Mouse (Mus musculus) kidney, postnatal 10 days (tissue): ENCODE measurements around the gene Tmbim1.

Experiments
- DNase-seq: peaks from one replicate; pipeline ENCODE4 v3.0.0; 2021; ENCODE audit warnings: mixed read lengths

Tmbim1 gene

DNA sequence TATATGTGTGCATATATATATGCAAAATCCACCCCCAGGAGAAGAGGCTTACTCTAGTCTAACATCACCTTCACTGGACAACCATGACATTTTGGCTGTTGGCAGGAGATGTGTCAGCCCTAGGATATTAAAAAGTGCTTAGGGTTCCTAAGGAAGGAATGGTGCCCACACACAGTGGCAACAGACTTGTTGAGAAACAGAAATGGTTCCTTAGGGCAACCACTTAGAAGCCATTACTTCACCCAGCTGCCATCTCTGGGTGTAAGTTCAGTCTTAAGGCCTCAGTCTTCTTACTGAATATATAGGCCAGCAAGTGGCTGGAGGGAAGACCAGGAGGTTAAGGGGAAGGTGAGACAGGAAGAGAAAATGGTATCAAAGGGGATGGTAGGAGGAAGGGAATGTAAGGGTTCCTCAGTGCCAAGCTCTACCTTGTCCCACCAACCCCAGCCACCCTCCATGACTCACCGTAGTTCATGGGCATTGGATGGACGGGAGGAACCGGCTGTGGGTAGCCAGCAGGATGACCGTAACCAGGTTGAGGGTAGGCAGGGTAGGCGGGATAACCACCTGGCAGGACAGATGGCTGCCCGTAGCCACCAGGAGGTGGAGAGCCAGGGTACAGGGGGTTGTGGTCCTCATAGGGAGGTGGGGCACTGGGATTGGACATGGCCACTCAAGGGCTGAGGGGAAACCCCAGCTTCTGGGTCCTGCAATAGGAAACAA, 10.5 kb downstream of the Tmbim1 start:
- no peak for DNase-seq

DNA sequence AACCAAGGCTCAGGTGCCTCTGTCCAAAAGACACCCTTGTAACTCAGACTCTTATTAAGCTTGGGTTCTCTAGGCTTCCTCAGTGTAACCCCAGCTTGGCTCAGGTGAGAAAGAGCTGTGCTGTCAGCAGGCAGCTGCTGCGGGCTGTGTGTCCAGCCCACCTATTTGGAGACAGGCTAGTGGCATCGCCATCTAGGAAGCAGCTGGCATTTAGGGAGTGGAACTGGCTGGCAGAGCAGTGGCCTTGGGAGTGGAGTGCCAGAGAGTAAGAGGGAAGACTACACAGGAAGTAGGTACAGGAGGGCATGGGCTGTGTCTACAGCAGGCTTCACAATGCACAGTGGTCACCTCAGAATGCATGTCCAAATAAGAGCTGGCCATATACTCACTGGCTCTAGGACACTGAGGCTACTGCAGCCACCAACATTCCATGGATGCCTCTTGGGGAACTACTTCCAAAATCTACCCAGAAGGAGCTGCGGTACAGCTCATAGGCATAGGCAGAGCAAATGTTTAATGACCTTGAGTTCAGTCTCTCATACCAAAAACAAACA, 11.3 kb downstream of the Tmbim1 start:
- DNase-seq = peak; percentile 14

DNA sequence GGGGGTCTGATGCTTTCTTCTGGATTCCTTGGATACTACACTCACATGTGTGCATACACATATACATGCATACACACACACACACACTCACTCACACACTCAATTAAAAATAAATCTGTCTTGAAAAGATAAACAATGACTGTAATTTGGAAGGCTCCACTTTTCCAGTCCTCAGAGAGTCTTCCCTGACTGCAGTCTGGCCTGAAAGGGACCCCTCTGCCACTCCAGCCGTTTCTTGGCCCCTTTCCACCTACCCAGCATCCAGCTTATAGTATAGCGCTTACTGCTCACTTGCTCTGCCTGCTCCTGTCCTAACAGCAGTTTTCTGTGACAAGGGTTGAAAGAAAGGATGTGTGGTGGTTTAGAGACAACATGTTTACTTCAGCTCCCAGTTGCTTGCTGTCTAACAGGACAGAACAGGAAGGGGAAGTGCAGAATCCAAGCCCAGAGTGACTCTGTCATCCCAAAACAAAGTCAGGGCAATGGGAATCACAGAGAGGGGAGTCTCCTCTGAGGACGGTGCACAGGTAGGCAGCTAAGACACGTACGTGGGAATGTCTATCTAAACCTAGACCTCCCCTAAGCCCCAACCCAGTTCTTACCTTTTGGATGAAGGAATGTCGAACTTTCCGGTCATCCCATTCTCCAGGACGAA, 12.0 kb downstream of the Tmbim1 start:
- peak; percentile 22 for DNase-seq

DNA sequence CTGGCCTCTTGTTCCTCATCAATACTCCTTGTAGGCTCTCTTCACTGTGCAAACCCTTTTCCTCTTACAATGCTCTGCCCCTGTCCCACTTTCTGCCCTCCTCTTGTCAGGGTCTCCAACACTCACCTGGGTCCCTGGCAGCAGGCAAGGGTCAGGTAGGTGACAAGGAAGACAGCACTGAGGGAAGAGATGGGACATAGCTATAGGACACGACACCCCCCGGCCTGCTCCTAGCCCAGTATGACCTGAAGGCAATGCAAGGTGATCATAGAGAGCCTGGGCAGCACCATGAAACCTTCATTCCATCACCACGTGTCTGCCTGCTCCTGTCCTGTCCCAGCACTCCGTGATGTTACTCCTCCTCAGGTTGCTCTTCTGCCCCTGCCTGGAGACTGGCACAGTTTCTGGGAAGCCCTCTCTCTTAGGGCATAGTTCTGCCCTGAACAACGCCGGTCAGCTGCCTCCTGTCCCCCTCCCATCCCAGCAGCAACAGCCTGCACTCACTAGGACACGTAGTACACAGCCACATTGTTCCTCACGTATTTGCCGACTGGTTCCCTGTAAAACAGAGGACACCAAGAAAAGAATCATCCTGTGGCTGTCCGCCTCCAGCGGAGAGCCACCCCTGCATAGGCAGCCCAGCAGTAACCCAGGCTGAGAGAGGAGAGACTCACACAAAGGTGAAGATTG, 12.9 kb downstream of the Tmbim1 start:
- DNase-seq = no peak

DNA sequence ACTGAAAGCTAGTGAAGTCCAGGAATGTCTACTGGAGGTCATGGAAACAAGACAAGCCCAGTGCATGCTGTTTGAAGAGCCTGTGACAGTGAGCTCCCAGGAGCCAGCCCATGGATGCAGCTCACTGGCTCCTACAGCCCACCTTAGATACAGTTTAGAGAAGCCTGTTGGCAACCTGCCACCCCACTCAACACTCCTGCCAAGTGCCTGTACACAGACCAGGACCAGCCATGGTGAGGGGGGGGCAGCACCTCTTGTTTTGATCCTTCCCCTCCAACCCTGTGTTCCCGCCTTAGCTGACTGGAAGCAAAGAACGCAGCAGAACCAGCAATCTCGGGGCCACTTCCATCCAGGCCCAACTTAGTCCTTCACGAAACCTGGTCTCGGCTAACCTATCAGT, 15.3 kb downstream of the Tmbim1 start:
- peak; percentile 54 for DNase-seq

DNA sequence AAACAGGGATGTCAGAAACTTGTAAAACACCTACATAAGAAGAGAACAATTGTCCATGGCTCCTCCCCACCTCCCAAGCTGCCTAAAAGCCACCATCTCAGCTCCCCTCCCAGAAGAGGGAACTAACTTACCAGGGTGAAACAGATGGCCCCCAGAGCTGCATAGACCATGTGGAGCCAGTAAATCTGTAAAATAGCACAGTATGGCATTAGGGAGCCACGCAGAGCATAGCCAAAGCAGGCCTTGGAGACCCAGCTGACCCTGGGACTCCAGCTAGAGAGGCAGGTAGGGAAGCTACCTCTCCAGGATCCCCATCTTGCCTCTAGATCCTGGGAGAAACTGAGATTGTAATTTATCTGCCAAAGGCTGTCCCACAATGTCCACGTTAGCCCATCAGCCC, 15.7 kb downstream of the Tmbim1 start:
- no peak for DNase-seq

DNA sequence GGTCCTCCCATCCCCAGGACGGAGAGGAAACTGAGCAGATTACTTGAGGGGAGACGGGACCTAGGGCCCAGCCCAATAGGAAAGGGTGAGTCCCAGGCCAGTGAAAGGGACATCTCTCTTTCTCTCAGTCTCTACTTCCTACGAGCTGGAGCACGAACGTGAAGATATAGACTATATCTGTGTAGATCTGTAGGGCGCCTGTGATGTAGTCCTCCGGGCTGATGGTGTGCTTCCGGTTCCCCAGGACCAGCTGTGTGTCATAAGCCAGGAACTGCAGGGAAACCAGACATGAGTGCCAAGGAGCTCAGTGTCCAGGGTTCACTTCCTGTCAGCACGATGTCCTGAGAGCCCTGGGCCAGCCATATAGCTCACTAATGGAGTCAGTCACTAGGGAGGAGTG, 16.2 kb downstream of the Tmbim1 start:
- DNase-seq = no peak

DNA sequence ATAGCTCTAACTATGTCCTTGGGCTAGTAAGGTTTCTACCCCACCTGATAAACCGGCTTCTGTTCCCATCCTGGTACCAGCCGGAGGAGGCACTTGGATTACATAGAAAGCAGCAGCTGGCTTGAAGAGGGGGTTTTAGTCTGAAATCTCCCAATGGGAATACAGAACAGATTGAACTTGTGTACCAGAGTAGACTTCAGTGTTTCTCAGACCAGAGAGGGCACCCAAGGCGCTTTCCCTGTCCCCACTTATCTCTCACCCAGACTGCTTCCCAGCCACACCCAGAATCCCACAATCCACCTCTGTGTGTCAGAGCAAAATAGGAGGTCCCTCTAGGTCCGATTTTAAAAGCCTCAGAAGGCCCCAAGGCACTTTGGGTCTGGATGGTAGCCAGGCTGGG, 17.1 kb downstream of the Tmbim1 start:
- no peak for DNase-seq

DNA sequence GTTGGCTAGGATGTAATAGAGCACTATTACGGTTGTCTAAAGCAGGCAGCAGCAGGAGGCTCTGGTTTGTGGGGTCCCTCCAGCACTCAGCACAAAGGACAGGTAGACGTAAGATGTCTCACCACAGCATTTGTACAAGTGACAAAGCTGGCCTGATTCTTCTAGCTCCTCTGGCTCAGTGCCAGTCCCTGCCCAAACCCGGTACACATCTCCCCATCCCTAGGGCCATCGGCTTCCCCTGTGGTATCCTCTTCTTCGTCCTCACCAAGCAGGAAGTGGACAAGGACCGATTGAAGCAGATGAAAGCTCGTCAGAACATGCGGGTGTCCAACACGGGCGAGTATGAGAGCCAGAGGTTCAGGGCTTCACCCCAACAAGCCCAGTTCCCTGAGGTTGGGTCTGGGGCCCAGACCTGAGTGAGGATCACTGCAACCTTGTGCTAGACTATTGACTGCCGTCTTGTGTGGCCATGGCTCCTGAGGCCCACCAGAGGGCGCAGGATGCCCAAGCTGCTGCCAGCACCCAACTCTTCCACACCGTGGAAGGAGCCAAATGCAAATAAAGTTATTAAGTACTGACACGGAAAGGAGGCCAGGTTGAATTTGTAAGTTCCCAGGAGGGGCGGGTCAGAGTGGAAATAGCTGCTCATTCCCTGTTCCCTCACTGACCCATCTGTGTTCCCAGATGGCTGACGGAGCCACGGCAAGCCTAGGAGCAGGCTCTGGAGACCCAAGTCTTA, 18.4 kb downstream of the Tmbim1 start:
- peak; percentile 52 for DNase-seq

DNA sequence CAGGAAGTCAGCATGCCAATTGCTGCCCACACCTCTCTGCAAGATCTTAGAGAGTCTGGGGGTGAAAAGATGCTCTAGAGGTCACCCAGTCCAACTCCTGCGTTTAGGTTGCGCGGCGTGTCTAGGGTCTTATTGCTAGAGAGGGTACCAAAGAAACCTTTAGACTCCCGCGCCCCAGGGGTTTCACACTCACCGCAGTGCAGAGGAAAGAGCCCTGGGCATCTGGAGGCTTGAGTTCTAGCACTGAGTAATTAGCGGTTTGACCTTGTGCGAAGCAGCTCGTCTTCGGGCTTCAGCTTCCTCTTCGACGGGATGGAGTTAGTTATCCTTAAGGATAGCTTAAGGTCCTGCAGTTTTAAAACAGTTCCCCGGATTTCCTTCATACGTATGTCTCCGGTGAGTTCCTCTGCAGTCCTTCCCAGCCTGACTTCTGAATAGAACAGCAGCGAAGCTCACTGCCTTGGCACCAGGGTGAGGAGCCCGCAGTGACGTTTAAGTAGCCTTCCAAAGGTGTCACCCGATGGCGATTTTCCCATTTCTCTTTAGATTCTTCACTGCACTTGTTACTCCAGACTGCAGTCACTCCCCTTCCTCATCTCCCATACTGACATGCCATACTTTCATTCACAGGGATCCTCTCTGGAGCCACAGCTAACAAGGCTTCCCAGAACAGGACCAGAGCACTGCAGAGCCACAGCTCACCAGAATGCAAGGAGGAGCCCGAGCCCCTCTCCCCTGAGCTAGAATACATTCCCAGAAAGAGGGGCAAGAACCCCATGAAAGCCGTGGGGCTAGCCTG, 20.0 kb downstream of the Tmbim1 start:
- DNase-seq = no peak

DNA sequence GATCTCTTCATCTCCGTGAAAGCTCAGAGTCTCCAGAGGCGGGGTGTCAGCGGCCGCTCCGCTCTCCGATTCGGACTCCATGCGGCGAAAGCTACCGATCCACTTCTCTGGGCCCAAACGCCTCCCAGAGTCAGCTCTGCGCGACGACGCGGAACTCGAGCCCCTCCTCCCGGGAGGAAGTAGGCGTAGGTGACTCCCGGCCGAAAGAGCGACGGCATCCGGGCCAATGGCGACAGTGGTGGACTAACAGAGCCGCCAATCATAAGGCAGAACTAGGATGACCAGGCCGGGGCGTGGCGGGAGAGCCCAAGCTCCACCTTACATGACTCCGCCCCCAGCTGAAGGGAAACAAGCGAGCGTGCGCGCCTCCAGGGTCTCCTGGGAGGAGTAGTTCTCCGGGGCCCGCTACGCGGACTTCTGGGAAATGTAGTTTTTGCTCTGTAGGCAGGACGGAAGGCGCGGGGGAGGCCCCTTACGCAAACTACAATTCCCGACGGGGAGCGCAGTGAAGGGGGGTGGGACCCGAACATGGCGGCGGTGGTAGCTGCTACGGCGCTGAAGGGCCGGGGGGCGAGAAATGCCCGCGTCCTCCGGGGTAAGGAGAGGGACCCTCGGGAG, 20.8 kb downstream of the Tmbim1 start, which contains the start of the genes Aamp and Pnkd:
TSS of gene Aamp (minus strand) at position 196 of the 618 bp plus-strand sequence.
TSS of gene Pnkd (plus strand) at position 388 of the 618 bp plus-strand sequence.
- peak; percentile 100 for DNase-seq

DNA sequence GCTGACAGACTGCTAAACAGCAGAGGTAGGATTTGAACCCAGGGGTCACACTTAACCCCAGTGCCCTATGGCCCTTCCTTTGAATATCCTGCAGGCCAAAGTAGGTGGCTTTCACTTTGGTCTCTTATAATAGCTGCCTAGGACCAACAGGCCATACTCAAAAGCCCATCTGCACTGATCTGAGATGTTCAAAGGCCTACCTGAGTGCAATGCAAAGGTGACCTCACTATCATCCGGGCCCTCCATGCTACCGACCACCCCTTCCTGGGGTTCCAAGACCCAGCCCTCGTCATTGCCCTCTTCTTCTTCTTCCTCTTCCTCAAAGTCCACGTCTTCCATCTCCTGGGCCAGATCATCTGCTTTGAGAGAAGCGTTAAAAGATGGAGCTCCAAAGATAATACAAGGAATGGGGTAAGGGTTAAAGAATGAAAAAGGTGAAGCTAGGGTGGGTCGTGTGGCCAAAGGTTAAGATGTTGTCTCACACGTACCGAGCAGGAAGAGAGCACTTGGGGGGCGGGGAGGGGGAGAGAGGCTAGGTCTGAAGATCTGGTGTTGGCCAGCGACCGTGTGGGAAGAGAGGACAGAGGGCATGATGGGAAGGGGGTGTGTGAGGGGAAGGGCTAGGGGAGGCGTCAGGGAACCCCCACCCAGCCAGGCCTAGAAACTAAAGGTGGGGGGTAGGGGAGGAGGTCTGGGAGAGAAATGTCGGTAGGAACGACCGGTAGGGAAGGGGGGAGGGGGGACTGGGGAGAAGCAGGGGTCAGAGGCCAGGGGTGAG, 21.5 kb downstream of the Tmbim1 start:
- DNase-seq = peak; percentile 84

DNA sequence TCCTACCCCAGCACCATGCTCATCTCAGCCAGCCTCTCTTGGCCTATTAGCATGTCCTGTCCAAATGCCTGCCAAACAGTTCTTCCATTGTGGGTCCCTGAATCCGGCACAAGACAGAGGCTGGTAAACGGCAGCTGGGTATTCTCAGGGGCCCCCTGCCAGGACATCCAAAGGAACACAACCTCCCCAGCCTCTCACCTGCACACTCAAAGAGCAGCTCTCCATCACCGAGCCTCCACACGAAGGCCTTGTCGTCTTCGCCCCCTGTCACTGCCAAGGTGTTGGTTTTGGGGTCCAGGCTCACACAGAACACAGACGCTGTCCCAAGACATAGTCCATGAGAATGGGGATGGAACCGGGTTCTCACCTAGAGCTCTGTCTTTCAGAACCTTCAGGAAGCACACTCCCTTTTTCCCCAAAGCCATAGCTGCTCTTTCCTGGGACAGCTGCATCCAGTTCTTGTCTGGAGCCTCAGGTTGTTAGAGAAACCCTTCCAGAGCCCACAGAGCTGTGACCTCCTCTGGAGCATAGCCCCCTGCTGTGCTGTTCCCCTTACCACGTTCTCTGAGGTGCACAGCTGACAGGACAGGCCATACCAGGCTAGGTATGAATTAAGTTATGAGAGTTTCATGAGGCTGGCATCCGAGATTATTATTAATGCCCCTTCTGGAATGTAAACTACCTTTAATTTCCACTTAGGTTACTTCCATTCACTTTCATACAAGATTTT, 22.4 kb downstream of the Tmbim1 start:
- no peak for DNase-seq

DNA sequence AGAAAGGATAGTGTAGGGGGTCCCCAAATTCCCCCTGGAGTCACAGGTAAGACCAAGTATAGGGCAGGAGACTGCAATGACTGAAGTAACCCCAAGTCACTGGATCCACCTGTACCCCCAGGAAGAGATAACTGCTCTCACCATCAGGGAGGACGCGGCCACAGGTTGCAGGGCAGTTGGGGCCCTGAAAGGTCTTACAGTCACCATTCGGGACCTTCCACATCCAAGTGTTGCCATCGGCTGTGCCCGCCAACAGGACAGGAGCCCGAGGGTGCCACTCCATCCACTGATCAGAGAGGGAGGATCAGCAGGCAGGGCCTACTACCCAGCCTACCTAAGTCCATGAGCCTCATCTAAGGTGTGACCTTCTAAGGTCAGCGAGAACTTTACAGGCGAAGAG, 23.5 kb downstream of the Tmbim1 start:
- DNase-seq = no peak

DNA sequence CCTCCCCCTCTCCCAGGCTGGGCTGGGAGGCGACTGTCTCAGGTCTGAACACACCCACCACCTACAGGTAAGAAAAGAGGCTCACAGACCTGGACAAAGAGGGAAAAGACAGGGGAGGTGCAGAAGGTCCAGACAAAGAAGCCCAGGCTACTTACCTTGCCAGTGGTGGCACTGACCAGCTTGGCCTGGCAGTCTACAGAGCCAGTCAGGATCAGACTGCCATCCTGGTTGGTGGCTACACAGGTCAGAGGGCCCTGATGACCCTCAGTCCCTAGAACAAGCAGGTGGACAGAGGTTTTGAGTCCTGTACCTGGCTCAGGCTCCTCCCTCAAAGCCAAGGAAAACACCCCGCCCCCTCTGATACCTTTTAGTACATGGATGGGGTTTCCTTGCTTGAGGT, 24.1 kb downstream of the Tmbim1 start:
- DNase-seq = no peak

DNA sequence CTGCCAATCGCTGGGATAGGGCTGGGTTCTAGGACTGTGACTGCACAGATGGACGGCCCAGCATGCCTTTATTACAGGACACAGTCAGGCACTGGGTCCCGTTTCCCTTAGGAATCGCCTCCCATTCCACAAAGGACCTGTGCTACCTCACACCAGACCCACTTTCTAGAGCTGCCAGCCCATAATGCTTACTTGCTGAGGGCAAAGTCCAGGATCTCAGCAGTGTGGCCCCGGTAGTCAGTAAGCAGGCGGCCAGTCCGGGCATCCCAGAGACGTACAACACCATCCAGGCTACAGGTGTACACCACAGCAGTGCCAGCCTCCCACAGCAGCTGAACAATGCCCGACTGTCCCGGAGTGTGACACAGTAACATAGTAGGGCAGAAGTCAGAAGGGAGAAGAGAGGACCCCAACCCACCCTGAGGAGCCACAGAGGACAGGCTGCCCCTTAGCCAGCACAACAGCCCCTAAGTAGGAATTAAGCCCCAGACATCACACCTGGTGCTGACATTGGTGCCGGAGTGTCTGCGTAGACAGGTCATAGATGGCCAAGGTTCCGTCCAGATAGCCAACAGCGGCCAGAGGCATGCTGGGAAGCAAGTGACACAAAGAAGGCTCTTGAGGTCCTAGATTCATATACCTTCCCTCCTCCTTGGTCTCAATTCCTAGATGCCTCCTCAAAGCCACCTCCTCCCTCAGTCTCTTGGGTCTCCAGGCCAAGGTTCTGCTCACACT, 24.7 kb downstream of the Tmbim1 start:
- DNase-seq = no peak

DNA sequence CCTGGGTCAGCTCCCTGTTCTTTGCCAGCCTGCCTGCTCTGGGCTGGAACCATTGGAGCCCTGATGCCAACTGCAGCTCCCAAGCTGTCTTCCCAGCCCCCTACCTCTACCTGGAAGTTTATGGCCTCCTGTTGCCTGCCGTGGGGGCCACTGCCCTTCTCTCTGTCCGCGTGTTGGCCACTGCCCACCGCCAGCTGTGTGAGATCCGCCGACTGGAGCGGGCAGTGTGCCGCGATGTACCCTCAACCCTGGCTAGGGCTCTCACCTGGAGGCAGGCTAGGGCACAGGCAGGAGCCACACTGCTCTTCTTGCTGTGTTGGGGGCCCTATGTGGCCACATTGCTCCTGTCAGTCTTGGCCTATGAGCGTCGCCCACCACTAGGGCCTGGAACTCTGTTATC, 26.4 kb downstream of the Tmbim1 start:
- DNase-seq = no peak

DNA sequence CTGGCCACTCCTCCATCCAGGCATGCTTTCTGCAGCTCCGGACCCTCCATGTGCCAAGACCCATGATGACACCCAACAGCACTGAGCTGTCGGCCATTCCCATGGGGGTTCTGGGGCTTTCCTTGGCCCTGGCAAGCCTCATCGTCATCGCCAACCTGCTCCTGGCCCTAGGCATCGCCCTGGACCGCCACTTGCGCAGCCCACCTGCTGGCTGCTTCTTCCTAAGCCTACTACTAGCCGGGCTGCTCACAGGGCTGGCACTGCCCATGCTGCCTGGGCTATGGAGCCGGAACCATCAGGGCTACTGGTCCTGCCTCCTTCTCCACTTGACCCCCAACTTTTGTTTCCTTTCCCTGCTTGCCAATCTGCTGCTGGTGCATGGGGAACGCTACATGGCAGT, 26.9 kb downstream of the Tmbim1 start, which contains the start of gene Gpbar1:
TSS of gene Gpbar1 (plus strand) at position 13 of the 400 bp plus-strand sequence.
- no peak for DNase-seq

DNA sequence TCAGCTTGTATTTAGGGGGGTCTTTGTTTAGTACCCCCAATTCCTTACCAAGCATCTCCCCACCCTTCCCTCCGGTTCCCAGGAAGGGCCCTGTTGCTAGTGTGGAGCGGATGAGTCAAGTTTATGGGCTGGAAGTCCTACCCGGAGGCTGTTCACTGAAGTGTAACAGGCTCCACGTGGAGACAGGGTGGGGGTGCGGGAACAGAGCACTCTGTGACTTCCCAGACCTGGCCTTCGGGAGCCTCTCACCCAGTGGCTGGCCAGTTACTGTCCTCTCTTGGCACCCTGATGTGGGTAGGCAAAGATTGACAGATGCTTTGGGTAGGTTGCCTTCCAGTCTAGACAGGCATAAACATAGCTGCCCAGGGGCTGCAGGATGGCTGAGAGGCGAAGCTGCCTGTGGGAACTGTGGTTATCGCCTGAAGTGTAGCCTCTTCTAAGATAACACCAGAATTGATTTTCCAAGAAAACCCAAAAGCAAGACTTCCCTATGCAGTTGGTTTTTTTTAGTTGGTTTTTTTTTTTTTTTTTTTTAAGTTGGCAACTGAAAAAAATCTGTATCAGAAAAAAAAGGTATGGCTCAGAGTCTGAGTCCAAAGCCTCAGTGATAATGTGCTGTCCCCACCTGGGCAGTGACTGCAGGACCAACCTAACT, 27.4 kb downstream of the Tmbim1 start:
- DNase-seq = peak; percentile 73
